Mouse (Mus musculus) ES-E14 (cell line): Measurements from ENCODE around the gene Rhag. TPM values are rescaled to one million over a fixed set of nuclear protein-coding genes. Genes with fewer than 3 reads are reported as not detected.

ENCODE experiments used
- DNase-seq: peaks from one replicate; pipeline ENCODE4 v3.0.0-alpha.2; 2013; ENCODE audit warnings: low read depth, low spot score
- H3K27ac ChIP-seq: 2 replicates; pipeline ENCODE4 v1.5.1; 2012; ENCODE audit warnings: low read depth, mild to moderate bottlenecking, low read length, moderate library complexity, mixed read lengths; ENCODE audit not compliant: poor library complexity, insufficient read depth, severe bottlenecking
- H3K36me3 ChIP-seq: 2 replicates; pipeline ENCODE4 v1.6.1; 2012; ENCODE audit warnings: mild to moderate bottlenecking, low read length, moderate library complexity, mixed read lengths; ENCODE audit not compliant: control insufficient read depth, poor library complexity, insufficient read depth, severe bottlenecking
- H3K4me1 ChIP-seq, 2 experiments: fragments of 150-350 bp in 1 of 2; sonication (generic) in 1 of 2; 2 replicates each; pipeline ENCODE4 v1.6.1; 2012; ENCODE audit warnings: low read length in 2 of 2, mild to moderate bottlenecking in 1 of 2, mixed read lengths in 1 of 2; ENCODE audit not compliant: control insufficient read depth in 2 of 2, insufficient read depth in 2 of 2, poor library complexity in 1 of 2
- H3K4me3 ChIP-seq, 2 experiments: fragments of 150-350 bp in 1 of 2; sonication (generic) in 1 of 2; 2 replicates each; pipeline ENCODE4 v1.5.1; 2012; ENCODE audit warnings: low read length in 2 of 2, low read depth in 1 of 2, mild to moderate bottlenecking in 1 of 2, mixed read lengths in 1 of 2; ENCODE audit not compliant: insufficient read depth in 1 of 2, poor library complexity in 1 of 2, severe bottlenecking in 1 of 2
- H3K9ac ChIP-seq: 2 replicates; pipeline ENCODE4 v1.6.1; 2012; ENCODE audit warnings: low read depth, mild to moderate bottlenecking, low read length, mixed read lengths; ENCODE audit not compliant: poor library complexity, insufficient read depth, severe bottlenecking
- H3K9me3 ChIP-seq: fragments of 150-350 bp; sonication (generic); 2 replicates; pipeline ENCODE4 v1.6.1; 2012; ENCODE audit warnings: low read depth, mild to moderate bottlenecking, low read length; ENCODE audit not compliant: control insufficient read depth, insufficient read depth
- CHD2 ChIP-seq: IDR thresholded peaks from 2 replicates; pipeline ENCODE4 v1.6.1; 2014; ENCODE audit warnings: mild to moderate bottlenecking, low read depth, low read length, inconsistent platforms
- HCFC1 ChIP-seq: IDR thresholded peaks from 2 replicates; pipeline ENCODE4 v1.6.1; 2012; ENCODE audit warnings: low read length, inconsistent platforms, borderline replicate concordance; ENCODE audit not compliant: insufficient read depth
- MAFK ChIP-seq: IDR thresholded peaks from 2 replicates; pipeline ENCODE4 v1.6.1; 2014; ENCODE audit warnings: mild to moderate bottlenecking, low read depth, low read length, inconsistent platforms; ENCODE audit not compliant: insufficient read depth
- ZC3H11A ChIP-seq: IDR thresholded peaks from 2 replicates; pipeline ENCODE4 v1.6.1; 2012; ENCODE audit warnings: low read depth, mild to moderate bottlenecking, inconsistent platforms, low read length, borderline replicate concordance
- ZNF384 ChIP-seq: IDR thresholded peaks from 2 replicates; pipeline ENCODE4 v1.6.1; 2012; ENCODE audit warnings: low read depth, low read length, inconsistent platforms
- in situ Hi-C, 2 experiments: fragments of 600-800 bp; cut with MboI; formaldehyde crosslinking; loops; one replicate each; pipeline ENCODE4 v1.15.1; 2025; ENCODE audit warnings: low sequenced_read_pairs in 2 of 2, inconsistent platforms in 1 of 2; ENCODE audit not compliant: unreplicated experiment in 2 of 2
- total RNA-seq: library from RNA; depleted of rRNA; stranded (reverse); fragments of 300-350 nt; gene quantifications from 2 replicates; pipeline ENCODE4 v1.2.3, GENCODE M21; 2012

Gene Rhag
- total RNA-seq, 1 experiment, result not detected

DNA sequence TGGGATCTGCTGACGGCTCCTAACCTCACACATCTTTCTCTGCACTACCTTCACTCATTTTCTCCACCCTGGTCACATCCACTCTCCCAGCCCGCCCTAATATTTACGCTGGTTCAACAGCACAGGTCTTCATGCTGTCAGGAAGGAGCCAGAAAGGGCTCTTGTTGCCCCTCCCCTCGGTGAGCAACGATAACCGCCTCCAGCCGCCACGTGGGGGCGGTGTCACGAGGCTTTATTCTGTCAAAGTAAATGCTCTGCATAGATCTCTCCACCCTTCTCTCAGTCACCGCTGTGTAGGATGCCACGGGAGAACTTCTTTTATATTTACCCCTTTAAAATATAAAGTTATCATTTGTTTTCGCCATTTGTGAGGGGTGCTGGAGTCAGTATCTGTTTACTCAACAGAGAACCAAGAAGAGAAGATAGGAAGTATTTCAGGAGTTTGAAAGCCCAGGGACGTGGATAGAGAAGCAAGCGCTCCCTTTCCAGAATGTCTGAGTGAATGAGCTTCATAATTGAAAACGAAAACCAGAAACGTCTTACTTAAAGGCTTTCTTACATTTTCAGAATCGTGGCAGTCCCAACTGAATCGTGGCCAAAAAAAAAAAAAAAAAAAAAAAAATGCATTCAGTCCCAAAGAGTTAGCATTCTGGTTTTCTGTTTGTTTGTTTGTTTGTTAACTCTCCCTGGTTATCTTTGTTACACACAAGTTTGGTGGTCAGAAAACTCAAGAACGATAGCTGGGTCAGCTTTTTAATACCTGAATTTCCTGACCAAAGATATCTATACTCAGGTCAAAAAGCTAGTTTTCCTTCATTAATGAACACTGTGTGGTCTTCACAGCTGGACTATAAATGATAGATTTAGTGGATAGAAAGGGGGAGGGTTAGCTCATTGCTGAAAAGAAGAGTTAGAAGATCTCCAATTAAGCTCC is 16.7 kb upstream of the Rhag start:
- TF ChIP-seq HCFC1, result no peak
- TF ChIP-seq ZNF384, result peak; percentile 74
- no peaks in the 10 kb centered on the region for H3K36me3 ChIP-seq
- no peaks in the 10 kb centered on the region for H3K4me1 ChIP-seq
- H3K9me3 ChIP-seq, result no peaks in the 10 kb centered on the region
- H3K9ac ChIP-seq, result no peak overlapping the region
- no peak overlapping the region for H3K27ac ChIP-seq
- in situ Hi-C loops, result no loop called here
- H3K4me3 ChIP-seq, result no peak overlapping the region
- peak; percentile 27 for DNase-seq

DNA sequence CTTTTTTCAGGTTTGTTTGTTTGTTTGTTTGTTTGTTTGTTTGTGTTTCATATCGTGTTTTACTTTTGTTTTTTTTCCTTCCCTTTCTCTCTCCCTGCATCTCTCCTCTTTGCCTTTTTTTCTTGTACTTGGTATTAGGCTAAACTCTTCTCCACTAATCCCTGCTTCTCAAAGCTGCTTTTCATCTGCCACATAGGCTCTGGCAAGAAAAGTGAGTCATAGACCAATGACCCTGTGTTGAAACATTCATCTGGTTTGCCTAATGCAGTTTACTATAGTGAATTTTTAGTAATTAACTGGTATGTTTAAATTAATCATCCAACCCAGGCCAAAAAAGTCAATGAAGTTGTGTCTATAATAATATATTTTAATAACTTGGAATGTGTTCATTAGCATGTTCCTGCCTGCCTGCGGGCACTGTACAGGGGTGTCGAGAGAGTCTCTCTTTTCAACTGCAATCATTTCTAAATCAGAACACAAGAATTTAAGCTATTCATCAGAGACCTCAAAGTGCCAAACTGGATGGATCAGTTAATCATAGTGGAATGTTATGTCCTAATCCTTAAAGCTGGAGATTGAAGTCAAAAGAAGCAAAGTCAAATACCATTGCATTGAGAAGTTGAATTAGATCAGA is 8.1 kb upstream of the Rhag start:
- Histone ChIP-seq H3K4me1 (no peaks in the 10 kb centered on the region), H3K36me3 (no peaks in the 10 kb centered on the region), H3K4me3 (no peak overlapping the region), H3K9ac (no peak overlapping the region), H3K27ac (no peak overlapping the region), H3K9me3 (no peaks in the 10 kb centered on the region)
- TF ChIP-seq CHD2 (no peak), ZC3H11A (no peak), MAFK (no peak), ZNF384 (no peak), HCFC1 (no peak)
- in situ Hi-C loops, result no loop called here
- DNase-seq, result no peak

DNA sequence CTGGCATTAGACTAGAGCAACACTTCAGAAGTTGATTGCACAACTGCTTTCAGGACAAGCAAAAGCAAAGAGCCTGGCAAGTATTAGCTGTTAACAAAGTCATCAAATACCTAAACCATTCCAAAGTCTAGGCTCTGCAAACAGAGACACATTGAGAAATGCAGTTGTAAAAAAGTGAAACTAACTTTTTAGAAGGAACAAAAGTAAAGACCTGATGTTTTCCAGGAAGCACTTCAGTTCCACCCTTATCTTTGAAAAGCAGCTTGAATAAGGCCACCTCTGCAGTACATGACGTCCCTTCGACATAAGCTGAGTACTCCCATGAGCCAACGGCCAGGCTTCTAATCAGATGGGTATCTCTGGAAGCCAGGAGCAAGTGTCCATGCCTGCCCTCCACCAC is 4.4 kb upstream of the Rhag start:
- Histone ChIP-seq H3K9me3 (no peaks in the 10 kb centered on the region), H3K4me1 (no peaks in the 10 kb centered on the region), H3K4me3 (no peak overlapping the region), H3K36me3 (no peaks in the 10 kb centered on the region), H3K9ac (no peak overlapping the region), H3K27ac (no peak overlapping the region)
- in situ Hi-C loops, result no loop called here
- TF ChIP-seq MAFK, result no peak
- no peak for TF ChIP-seq ZNF384
- TF ChIP-seq ZC3H11A, result no peak
- TF ChIP-seq CHD2, result no peak
- no peak for TF ChIP-seq HCFC1
- no peak for DNase-seq

DNA sequence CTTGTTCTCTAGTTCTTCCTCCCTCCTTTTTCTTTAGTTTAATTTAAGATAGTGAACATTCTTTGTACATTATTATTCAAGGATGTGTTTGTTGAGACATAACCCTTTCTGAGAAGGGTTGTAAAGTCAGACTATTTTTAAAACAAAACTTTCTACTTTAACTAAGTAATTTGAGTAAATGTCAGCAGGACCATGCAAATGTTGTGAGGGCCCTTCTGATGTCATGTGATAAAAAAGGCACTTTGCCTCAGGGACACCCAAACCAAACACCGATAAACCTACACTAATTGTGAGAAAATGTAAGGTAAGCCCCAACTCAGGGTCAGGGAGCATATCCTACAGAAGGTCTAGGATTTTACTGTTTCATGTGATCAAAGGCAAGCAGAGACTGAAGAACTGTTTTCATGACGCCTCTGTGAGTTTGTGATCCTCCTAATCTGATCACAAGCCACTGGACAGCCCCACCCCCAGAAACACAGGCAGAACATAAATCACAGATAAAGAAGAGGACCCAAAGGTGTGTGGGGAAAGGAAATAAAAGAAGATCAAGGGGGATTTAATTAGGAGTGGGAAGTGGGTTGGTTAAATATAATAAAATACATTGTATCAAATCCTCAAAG is 3.9 kb upstream of the Rhag start, which contains the start of gene Crisp2:
TSS of gene Crisp2 (minus strand) at position 51 of the 620 bp plus-strand sequence.
- Histone ChIP-seq H3K36me3 (no peaks in the 10 kb centered on the region), H3K9me3 (no peaks in the 10 kb centered on the region), H3K27ac (no peak within 1 kb of the TSS), H3K4me3 (no peak within 1 kb of the TSS), H3K4me1 (no peaks in the 10 kb centered on the region), H3K9ac (no peak within 1 kb of the TSS)
- TF ChIP-seq MAFK (no peak), ZNF384 (no peak), CHD2 (no peak), HCFC1 (no peak), ZC3H11A (no peak)
- no peak for DNase-seq
- in situ Hi-C loops, result no loop called here
